Mouse (Mus musculus): ENCODE results near the gene Edf1.
A peak's percentile ranks its signal among the peaks of the same experiment; 100 is the strongest.

Edf1 gene

DNA sequence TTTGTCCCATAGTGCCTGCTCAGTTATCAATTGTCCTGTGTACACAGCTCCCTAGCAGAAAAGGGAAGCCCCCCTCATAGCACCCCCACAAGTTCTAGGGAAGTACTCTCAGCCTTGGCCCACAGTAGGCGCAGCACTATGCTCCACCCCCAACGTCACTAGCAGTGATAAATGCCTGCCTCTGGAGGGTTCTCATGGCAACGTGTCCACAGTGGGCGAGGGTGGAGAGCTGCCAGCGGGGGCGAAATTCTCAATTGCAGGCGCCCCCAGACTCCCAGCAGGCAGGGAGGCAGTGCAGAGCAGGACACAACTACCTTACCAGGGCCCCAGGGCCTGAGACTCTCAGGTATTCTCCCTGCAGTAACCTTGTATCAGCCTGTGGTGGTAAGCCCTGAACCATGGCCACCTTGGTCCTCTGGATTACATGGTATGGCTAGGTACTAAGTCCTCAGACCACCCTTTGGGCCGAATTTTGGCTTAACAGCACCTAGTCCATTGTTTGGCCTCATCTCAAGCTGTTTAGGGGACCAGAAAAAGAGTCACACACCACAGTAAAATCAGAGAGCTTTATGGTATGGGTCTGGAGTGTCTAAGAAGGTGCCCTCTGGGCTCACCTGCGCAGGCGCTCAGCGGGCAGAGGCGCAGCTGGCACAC is 24.9 kb downstream of the Edf1 start:
- no peak for DNase-seq (ENCODE audit: low spot score in 2 of 2)

DNA sequence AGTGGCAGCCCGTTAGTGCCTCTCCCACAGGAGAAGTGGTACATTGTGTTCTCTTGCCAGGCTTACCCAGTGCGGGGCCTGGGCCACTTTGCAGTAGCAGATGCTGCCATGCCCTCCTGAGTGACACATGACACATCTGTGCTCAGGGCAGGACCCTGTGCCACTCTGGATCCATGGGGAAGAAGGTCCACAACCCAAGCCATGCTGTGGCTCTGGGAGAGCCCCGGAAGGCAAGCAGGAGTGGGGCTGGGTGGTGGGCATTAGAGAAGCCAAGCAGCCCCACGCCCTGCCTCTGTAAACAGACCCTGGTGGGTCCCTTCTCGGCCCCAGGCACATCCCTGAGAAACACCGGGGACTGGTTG is 25.5 kb downstream of the Edf1 start:
- no peak for DNase-seq (ENCODE audit: low spot score in 2 of 2)

DNA sequence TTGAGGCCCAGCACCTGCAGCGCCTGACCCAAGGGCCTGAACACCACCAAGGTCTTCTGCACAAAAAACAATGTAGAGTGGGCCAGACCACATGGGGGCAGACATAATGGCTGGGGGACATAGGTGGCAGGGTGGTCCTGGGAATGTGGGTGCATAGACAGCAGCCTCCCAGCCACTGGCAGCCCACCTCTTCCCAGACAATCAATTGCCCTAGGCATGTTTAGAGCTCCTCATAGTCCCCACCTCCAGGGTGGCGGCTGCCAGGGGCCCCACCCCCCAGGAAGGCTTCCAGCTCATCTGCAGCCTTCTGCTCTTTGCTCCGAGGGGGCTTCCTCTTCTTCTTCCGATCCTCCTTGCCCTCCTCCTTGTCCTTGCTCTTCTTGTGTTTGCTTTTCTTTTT is 25.9 kb downstream of the Edf1 start:
- DNase-seq (ENCODE audit: low spot score in 2 of 2), result no peak

DNA sequence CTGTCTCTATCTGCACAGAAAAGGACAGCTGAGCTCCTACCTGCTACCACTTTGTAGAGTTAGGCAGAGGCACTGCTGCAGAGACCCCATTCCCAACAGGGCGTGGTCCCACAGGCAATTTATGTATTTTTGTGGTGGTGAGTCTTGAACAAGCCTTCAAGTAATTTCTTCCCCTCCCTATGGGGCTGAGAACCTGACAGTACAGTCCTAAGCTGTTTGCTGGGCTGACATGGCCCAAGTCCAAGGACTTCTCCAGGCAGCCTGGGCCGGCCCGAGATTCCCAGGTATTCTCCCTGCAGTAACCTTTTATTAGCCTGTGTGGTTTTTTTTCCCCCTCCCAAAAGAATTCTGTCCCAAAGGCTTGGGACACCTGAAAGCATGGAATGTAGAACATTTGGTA is 26.5 kb downstream of the Edf1 start:
- DNase-seq (ENCODE audit: low spot score in 2 of 2), result no peak

DNA sequence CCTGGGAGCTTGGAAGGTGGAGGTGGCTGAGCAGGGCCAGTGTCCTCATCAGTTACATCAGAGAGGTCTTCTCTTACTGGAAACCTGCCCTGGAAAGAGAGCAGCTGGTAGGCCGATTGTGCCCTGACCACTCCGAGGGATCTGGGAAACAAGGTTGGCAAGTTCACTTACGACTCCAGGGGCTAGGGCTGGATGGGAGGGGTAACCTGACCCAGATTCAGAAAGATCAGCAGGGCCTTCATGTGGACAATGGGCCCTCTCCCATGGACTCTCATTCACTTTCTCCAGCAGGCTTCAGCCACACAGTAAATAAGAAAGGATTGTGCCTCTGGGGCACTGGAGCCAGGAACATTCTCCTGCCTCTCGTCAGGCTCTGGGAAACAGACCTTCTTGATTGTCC is 27.2 kb downstream of the Edf1 start:
- no peak for DNase-seq (ENCODE audit: low spot score in 2 of 2)

DNA sequence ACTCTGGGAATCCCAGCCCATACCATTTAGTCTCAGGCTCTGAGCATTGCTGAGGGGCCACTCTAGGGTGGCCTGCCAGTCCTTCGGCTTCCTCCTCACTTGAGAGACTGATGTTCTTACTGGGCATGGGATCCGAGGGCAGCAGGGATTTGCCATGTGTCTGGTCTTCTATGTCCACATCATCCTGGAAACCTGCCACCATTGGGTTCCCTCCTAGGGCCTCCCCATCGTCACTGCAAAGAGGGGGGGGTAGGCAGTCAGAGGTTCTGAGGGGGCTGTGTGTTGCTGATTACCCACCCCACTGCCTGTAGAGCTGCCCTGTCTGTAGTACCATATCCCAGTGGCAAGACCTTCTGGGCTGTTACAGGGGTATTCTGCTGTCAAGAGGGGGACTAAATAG is 28.0 kb downstream of the Edf1 start:
- no peak for DNase-seq (ENCODE audit: low spot score in 2 of 2)

DNA sequence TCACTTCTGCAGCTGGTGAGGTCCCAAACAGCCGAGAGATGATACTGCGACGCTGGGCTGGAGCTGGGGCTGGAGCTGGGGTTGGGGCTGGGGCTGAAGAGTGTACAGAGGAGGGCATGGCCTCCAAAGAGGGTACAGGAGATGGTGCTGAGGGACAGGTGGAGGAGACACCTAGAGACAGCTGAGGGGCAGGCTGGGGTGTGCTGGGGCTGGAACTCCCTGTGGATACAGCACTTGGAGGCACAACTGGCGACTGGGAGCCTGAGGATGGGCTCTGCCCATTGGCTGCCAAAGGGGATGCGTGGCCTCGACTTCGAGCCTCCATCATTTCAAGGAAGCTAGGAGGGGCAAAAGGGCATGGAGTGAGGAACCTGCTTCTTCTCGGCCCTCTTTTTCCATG is 29.6 kb downstream of the Edf1 start:
- no peak for DNase-seq (ENCODE audit: low spot score in 2 of 2)

DNA sequence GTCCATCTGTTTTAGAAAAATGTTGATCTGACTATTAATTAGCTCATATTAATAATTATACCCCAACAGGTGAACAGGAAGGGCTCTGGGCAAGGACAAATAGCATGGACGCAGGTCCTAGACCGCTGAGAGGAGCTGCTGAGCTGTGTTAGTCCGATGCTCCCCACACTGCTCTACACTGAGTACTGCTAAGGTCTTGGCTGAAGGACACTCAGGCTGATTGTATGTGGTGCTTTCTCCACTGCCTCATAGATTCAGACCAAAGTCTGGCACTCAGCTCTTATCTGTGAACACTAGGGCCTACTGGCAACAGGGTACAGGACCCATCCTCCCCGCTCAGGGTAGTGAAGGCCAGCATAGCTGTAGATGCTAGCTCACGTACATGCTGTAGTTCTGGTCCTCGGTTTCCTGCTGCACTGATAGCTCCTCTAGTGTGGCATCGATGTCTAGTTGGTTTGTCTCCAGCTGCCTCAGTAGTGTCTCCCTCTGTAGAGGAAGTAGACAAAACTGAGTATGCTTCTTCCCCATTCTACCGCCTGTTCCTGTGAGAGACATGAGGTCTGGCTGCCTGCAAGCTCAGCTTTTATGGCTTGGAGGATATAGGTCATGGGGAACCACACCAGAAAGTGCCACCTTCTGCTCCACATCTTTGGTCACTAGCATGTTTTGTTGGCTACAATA is 30.7 kb downstream of the Edf1 start:
- no peak for DNase-seq (ENCODE audit: low spot score in 2 of 2)

DNA sequence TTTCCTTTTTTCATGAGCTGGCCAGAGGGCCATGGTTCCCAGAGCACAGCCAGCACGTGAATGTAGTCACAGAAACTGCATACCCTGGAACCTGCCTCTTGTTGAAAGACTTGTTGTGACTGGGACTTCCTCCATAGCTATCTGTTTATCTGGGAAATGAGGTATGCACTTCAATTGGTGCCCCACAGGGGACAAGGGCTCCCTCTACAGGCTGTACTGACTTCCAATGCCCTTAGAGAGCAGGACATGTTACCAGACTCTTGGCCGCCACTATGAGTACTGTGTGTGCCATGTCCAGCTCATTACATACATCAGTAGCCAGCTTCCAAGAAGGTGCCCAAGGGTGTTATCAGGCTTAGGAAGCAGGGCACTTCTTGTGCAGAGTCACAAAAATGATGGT is 34.2 kb downstream of the Edf1 start:
- no peak for DNase-seq (ENCODE audit: low spot score in 2 of 2)

DNA sequence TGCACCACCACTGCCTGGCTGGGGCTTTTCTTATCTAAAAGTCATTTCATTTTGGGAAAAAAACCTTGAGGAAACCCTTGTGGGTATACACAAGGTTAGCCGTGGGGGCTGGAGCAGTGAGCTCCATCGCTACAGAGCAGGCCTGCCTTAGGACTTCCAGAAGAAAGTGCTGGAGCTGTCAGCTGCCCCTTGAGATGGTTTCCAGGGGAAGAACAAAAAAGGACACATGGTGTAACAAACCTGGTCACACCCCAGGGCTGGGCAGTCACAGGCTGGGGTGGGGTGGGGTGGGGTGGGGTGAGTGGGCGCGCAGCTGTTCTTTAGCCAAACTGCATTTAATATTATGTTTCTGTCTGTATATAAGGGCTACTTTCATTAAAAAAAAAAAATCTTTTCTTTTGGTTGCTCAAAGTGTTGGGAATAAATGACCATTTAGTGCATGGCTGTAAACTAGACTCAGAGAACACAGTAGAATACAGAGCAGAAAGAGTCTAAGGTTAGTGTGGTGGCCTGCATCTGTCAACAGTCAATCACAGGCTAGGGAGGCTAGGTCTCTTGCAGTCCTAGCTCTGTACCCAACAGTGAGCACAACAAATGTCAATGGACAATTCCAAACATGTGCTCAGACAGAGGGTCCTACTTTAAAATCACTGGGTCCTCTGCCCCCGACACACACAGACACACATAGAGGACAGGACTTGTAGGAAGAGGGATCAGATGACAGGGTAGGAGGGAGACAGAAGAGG is 39.3 kb downstream of the Edf1 start:
- DNase-seq (ENCODE audit: low spot score in 2 of 2), result no peak

DNA sequence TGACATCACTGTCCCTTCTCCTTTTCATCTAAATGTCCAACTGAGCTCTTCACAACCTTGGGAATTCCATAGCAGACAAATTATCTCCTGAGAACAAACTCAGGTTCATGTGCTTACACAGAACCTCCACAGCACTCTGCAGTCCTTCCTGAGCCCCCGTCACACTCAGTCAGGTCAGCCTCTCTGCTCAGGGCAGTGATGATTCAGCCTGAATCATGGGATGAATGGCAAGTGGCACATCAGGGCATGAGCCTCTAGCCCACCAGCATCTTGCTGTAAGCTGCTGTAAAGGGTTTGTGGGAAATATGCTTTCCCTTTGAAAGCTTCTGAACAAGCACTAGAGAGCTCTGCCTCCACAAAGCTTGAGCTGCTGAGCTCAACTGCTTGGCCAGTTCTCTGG is 41.1 kb downstream of the Edf1 start:
- DNase-seq (ENCODE audit: low spot score in 2 of 2), result no peak

DNA sequence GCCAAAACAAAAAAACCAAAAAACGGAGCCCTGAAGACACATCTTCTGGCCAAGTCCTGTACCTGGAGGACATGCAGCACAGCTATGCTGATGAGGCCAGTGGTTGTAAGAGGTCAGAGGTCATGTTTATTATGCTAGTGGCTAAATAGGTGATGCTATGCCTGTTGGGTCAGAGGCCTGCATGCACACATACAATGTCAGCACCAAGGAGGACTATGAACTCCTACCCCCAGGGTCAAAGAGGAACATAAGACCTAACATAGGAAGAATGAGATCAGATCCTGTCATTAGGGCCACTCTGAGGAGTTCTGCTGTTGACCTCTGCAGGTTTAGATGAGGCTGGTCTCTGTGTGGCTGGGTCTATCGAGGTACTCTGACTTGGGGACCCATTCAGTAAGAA is 42.4 kb downstream of the Edf1 start:
- no peak for DNase-seq (ENCODE audit: low spot score in 2 of 2)

DNA sequence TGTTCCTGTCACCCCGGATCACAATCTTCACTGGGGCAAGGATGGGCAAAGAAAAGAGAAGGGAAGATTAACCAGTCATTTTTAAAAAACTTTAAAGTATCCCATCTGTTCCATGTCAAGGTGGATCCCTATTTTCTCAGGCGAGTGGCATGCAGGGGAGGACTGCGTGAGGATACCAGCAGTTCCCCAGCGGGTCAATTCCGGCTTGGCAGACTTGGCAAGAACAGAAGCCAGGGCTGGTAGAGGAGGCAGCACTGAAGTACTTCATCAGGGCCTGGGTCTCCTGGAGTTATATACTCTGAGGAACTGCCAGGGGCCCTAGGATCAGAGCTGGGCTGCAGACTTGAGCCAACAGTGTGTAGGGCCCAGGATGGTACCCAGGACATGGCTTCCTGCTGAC is 44.9 kb downstream of the Edf1 start:
- no peak for DNase-seq (ENCODE audit: low spot score in 2 of 2)

DNA sequence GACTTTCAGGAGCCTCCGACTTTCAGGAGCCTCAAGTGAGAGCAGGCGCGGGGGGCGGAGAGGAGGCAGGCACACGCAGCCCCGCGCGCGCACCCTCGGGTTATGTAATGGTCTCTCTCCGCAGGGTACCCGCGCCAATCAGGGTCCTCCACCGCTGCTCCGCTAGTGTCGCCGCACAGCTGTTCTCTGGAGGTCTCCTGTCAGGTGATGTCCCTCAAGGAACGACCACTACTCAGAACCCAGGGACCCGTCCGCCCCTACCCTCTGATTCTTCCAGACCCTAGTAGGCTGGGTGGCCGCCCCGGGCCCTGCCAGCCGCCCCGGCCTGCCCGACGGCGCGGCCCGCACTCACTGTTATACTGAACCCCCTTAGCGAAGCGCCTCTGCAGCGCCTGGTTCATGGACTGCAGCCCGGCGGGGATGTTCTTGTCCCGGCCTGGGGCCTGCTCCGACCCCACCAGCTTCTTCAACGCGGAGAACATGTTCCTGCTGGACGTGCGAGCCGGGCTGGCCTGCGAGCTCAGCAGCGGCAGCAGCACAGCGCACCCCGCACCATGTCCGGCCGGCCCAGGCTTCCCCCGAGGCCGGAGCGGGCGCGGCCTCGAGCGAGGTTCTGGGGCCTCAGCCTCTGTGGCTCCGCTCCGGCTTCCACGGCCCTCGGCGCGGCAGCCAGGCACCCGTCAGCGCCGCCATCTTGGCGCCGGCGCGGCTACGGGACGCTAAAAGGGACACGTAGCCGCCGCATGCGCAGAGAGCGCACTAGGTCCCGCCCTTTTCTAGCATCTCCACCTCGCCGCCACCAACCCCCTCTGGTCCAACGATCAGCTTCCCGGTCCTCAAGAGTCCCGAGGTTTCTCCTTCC is 50.3 kb downstream of the Edf1 start, which contains the start of gene Rabl6:
Gene Rabl6, minus strand, starts transcription at position 761 of the 862 bp plus-strand sequence.
- DNase-seq (ENCODE audit: low spot score in 2 of 2), result peak; percentile 88 to 90

DNA sequence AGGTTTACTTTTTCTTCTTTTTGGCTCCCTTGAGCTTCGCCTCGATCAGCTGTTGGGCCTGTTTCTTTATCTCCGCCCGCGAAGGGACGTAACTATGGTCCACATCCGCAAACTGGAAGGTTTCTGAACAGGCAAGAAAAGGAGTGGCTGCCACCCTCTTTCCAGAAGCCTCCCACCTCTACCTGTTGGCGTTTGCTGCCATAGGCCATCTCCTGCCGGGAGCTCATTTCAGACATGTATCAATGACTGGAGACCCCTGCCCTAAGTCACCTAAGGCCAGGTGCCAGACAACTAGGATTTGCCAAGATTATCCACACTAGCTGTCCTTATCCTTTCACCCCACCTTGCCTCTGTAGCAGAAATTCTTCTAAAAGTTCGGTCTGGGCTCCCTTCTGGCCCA is 51.0 kb downstream of the Edf1 start:
- no peak for DNase-seq (ENCODE audit: low spot score in 2 of 2)

Measured in heart, adult 9 months (tissue).